Mouse (Mus musculus) CD4-positive helper T cell, adult 2 months (primary cell): Measurements from ENCODE around the gene Det1.

ENCODE experiments used
- DNase-seq: peaks from one replicate; pipeline ENCODE4 v3.0.0-alpha.2; 2012; ENCODE audit warnings: low read depth, missing footprints, low spot score

The Det1 gene

DNA sequence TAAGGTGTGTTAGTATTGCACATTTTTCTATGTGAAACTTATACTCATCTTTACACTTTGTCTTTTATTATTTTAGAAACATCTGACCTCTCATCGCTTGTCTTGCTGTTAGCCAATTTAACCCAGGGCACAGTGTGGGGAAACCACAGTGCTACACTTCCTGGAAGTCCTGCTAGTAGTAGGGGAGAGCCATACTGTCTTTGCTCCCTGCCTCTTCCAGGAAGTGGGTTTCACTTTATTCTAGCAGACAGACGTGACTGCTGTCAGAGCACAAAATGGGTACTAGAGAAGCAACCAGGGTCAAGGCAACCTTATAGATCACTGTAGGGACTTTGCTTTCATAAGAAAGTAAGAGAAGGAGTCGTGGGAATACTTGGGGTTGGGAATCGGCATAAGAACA is 7.0 kb upstream of the Det1 start:
- DNase-seq: peak; percentile 52

DNA sequence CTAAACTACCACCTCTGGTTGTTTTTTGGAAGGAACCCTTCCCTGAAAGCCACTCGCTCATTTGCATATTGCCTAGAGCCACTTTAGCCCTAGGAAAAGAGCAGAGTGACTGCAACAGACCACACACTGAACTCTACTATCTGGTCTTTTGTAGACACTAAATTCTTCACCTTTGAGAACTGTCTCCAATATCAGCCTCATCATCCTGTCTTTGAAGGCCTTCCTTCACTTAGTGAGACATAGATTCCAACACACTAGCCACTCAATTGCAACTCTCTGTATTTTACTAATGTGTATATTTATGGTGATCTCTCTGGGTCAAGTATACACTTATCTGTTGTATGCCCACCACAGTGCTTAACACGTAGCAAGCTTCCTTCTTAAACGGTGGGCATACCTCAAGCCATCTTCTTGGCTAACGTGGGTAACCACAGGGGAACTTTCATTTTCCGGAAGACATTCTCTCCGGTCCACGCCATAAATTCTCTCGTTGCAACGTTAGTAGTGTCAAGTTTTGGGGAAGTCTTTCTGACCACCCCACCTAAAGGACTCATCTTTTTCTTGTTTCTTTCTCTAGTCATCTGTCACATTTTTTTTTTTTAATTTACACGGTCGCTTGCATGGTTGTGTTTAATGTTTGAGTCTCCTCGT is 872 bp downstream of the Det1 start:
- DNase-seq: peak; percentile 41

DNA sequence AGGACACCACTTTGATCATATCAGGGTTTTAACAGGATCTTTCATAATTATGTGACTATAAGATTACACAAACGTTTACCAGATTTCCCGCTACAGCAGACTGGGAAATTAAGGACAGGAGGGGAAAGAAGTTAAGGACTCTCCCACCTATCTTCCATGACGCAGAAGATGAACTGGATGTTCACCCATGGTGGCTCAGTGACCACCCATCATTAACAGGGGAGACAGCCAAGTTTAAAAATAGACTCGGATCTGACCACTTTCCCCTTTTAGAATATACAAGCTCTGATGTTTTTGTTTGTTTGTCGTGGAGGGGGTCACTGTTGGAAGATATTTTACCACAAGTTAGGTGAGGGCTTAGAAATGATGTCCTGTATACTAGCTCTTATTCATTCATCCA is 5.5 kb downstream of the Det1 start:
- DNase-seq: no peak

DNA sequence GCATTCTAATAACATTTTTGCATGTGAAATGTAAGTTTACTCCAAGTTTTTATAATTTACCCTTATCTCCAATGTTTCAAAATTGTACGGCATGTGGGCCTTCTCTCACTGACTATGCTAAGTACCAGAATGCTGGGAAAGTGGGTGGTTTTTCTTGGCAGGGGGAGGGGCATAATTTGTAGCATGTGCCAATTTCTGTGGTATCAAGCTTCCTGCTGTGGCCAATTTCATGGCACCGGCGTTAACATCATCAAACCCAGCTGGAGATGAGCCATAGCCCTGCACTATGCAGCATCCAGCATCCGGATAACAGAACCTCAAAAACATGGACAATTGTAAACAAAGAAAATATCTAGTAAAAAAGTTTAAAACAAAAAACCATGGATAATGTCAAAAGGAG is 9.8 kb downstream of the Det1 start:
- no peak for DNase-seq

DNA sequence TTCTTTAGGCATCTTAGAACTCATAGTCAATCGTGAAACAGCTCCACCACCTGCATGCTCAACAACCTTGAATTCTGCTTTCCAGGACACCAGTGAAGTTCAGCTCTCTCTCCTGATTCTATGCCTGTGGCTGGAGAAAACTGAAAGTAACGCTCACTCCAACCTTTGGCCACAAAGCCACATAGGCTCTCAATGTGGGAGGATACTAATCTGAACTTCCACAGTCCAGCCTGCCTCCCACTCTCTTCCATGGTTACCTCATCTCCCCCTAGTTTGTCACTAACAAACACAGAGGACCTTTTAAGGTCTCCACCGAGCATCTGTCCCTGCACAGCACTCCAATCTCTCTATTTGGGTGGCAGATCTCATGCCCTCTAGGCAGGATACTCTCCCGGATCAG is 11.4 kb downstream of the Det1 start:
- no peak for DNase-seq

DNA sequence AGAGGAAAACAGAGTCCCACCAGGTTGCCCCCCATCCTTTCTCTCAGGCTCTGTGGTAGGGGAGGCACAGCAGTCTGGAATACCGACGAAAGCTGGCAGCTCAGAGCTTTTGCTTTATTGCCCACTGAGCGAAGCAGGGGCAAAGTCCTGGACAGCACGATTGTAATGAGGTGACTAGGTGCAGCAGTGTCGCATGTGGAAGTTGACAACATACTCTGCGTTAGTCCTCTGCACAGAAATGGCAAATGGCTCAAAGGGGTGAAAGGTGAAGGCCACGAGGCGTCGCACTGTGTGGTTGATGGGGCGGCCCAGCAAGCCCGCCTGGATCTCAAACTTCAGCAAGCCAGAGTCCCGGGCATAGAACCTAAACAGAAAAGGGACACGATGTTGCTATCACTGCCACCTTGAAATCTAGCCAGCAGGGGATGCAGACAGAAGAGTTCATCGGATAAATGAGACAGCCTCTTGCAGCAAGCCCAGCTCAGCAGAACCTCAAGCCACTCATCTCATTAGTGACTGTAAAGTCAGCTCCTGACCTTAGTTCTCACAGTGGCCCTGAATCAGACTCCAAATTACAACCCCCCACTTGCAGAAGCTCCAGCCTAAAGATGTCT is 19.2 kb downstream of the Det1 start:
- no peak for DNase-seq

DNA sequence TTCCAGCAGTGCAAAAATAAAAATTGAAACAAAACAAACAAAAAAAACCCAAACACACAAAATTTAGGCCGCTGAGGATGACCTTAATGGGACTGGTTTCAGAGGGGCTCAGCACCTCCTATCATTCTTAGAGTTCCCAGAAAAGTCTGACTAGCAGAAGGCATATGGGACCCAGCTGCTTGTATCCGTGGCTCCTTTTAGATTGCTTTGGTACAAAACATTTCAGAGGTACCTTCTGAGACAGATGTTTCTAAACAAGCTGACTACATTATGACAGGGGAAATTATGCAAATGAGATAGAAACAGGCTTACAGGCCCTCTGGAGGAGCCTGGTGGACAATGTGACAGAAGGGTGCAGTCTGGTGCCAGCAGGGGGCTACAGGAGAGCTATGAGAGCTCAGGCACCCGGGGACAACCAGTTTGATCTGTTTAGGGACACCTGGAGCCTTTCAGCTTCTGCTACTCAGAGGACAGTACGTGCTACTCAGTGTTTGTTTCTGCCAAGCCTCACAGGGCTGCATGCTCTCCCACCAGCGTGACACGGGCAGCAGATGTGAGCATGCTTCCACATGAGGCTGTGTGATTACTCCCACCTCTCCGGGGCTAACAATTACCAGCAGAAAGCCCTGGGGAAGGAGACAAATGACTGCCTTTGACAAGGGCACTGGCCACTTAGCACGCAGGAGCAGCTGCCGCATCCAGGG is 20.2 kb downstream of the Det1 start:
- DNase-seq: no peak

DNA sequence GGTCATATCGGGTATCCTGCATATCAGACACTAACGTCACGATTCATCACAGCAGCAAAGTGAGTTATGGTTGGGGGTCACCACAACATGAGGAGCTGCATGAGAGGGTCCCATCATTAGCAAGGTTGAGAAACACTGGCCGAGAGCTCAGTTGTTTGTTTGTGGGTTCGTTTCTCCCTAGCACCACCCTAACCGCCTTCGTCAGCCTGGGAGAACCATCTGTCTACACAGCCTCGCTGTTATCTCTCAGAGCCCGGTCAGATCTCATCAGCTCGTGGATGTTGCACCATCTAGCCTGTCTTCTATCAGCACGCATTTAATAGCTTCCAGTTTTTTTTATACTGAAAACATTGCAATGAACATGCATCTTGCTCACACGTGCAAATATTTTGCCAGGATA is 28.7 kb downstream of the Det1 start:
- no peak for DNase-seq

DNA sequence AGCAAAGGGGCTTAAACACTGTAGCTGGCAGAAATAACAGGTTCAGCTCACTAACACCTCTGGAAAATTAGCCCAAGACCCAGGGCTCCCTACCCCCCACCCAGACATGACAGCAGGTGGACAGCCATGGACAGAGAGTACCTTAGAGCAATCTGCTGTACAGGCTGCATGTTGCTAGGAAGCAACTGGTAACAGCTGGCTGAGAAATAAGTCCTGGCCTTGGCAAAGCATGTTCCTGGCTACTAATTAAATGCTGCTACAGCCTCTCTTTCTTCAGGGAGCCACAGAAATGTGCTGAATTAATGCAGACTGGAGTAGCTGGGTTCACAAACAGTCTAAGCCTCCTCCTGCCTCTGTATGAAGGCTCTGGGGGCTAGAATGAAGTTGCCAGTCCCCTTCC is 32.3 kb downstream of the Det1 start:
- DNase-seq: no peak

DNA sequence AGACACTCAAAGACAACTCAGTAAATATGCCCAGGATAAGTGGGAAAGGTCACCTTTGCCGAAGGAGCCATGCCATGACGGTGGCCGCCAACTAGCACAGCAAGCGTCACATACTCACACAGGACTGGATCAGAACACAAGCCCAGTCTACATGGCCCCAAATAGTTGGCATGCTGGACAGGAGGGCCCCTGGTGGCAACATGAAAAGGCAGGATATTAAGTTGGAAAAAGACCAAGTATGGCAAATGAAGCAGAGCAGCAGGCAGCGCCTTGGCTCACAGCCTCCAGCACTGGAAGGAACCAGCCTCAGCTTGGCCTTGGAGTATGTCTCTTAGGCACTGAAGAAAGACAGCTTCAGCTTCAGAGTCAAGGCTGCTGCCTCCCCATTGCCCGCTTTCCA is 33.3 kb downstream of the Det1 start:
- no peak for DNase-seq

DNA sequence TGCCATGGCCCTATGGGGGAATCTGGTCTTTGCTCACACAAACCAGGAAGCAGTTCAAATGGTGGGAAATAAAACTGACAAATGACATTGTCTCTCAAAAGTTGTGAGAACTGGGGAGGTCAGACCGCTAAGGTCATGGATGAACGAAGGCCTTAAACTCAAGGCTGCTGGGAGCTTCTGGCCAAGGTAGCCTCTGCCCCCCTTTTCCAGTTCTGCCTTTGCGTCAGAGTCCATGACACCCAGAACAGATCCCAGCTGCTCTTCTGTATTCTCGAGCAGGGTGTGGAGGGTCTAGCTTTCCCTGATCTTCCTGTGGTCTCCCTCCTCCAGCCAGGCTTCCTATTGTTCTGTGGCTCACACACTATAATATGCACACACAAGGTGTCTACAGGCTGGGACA is 39.9 kb downstream of the Det1 start:
- DNase-seq: no peak

DNA sequence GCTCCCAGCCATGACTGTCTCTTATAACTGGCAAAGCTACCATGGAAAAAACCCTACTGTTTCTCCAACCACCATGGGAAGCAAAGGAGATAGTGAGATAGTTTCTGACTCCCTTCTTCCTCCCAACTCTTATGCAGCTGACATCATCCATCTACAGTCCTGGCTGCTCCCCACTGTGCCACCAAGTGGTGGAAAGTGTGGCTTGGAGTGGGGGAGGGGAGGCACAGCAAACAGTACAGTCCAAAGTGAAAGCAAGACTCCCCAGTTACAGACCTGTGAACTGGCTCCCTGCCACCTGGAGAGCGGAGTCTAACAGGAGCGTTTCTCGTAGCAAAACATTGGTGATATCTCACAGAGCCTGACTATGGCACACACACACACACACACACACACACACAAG is 43.2 kb downstream of the Det1 start:
- peak; percentile 40 for DNase-seq

DNA sequence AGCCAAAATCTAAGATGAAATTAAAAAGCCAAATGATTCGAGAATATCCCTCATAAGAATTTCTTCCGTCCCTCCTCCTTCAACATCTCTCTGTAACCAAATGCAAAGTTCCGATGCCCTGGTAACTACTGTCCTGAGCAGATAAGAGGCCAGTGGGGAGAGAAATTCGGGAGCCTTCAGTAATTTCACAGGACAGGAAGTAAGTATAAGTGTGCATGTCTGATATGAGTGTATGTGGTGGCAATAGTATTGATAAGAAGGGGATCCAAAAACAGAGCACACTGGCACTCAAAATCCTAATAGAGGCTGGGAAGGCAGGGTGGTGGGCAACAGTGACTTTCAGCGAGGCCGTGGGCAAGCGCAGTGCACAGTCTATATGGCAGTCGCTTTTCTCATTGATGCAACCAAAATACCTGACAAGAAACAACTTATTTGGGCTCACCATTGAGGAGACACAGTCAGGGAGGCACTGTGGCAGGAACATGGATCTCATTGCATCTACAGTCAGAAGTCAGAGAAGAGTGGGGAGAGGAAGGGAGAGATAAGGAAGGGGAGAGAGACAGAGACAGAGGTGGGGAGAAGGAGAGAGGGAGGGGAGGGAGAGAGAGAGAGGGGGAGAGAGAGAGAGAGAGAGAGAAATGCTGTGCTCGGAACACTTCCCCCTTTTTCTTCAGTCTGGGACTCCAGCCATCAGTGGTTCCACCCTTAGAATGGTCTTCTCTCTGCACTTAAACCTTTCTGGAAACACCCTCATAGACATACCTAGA is 47.1 kb downstream of the Det1 start:
- DNase-seq: no peak

DNA sequence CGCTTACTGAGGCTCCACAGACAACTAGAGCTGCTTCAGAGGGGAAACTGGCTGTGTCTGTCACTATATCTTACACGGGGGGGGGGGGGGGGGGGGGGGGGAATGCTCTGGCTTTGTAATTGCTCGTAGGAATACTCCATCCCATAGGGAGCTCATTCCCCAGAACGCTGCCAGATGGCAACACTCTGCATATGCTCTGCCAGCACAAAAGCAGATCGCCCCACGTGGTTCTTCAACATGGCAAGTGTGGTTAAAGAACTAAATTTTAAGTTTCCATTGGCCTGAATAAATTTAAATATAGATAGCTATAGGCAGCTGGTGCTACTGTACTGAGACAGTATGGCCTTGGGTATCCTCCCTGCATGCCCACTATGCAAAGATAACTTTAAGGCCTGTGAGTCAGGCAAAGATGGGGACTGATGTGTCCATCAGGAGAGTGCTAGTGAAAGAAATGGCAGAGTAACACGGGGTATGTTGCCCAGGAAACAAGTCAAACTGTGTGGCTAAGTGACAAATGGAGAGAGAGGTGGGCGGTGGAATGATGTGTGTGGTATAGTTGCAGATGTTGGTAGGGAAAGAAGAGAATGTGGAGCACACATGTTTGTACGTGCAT is 49.1 kb downstream of the Det1 start:
- no peak for DNase-seq

DNA sequence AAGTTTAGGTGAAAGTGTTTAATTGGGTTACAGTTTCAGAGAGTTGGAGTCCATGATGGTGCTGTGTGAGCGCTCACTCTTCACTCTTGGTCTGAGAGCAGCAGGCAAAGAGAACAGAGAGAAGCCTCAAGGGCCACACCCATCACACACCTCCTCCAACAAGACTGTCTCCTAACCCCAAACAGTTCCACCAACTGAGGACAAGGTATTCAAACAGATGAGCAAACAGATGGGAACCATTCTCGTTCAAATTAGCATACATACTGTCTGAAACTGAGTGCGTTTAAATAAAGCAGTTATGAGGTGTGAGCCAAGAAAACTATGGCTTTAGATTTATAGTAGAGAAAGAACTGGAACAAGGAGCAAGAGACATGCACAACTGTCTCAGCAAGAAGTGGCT is 50.4 kb downstream of the Det1 start:
- DNase-seq: no peak

DNA sequence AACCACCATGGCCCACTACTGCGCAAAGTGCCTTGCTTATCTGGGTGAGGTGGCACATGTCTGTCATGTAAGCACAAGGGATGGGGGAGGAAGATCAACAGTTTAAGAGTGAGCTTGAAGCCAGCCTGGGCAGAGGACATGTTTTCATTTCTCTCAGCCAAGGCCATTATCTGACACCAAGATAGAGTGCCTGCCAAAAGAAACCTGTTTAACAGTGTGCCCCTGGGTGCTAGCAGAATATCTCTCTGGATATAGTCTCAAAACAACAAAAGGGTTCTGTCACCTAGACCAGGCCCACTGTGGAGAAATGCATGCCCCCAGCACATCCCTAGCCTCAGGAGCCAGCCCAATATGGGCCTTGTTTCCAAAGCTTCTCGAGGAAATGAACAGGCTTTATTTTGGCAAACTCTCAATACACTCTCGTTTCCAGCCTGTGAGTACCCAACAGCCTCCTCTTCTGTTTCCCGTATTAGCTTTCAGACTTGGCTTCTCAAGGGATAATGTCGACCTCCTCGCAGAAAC is 52.4 kb downstream of the Det1 start:
- DNase-seq: no peak

DNA sequence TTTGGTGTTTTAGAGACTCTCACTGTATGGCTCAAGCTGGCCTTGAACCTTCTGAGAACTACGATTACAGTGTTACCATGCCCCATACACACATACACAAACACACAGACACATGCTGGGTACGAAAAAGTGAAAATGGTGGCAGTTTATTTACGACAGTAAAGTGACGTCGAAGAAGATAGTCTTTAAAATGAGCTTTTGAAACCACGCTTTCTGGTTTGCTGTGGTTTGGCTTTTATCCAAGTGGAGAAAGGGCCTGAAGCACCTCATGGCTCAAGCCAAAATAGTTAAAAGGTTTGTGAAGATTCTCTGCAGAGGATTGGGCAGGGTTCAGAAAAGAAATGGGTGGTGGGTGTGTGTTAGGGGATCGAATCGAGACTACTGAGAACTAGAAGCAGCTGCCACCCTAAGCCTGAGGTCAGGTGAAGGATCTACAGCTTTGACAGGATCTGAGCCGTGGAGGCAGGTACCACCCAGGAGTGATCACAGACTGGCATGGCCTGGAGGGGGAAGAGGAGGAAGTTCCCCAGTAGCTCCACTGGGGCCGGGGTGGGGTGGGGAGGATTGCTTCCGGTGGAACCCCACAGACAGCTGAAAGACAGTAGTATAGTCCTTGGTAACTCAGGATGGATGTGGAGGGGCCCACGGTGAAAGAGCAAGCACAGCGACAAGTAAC is 53.0 kb downstream of the Det1 start:
- DNase-seq: peak; percentile 32

DNA sequence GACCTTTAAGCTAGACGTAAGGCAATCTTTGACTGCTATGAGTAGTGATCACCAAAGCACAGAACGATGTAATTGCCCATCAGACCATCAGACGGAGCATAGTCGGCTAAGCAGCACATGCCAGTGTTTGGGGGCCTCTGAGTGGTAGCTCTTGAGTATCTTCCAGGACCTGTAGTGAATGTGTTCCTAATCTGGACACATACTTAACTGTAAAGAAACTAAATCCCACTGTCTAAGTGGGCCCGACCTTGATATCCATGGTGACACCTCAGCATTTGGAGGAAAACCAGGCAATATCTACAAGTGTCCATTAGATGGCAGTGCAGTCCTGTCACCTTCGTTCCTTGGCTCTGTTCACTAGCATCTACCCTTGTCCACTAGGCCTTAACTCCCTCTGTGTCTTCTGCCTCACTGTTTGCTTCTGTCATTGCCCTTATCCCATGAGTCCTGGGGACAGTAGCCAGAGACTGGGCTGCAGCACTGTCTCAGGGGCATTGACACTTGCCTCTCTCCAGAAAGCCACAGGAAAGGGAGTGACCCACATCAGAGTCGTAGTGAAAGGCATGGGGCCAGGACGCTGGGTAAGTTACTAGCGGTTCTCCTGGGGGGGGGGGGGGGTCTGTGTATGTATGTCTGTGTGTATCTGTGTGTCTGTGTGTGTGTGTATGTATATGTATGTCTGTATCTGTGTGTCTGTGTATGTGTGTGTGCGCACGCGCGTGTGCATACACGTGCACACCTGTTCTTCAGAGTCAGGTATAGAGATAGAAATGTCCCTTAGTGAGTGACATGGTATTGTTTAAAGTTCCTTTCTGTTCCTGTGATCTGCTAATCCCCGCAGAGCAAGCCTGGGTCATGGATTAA is 55.5 kb downstream of the Det1 start:
- peak; percentile 69 for DNase-seq

DNA sequence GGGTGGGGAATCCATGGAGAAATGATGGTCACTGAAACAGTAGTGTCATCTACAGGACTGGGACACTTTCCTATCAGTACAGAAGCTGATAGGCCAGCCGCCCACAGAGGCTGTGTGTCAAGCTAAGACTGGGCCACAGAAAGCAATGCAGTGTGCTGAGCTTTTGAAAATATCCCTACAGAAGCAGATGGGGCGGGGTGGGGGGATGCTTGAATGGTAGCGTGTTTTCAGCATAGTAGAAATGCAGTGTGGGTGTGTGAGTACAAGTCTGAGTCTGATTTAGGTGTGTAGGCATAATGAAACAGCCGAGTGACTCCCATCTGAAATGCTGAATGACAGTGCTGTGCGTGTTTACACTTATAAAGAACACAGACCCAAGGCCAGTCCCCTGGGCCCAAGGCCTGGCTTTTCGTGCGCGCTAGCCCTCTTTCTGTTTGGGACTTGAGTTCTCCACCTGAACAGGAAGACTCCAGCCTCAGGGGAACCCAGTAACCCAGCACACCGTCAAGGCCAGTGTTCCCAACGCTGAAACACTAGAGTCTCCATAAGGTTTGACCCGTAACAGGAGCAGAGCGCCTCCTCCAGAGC is 59.2 kb downstream of the Det1 start:
- no peak for DNase-seq

DNA sequence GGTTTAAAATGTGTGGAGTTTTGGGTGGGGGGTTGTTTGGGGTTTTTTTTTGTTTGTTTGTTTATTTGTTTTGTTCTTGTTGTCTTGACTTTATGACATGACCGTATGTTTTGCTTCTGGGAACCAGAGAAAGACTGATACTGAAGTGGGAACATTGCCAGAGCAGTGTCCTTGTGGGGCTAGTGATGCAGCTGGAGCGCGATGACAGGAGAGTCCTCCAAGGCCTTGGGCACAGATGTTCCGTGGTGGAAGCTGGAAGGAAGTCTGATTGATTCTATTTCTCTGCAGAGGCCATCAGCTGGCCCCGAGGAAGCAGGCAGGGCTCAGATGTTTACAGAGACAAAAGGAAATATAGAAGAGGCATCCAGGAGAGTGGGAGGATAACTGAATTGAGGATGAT is 61.2 kb downstream of the Det1 start:
- no peak for DNase-seq
